Mouse (Mus musculus) left cerebral cortex, adult 18-20 months (tissue): ENCODE measurements around the gene Anks1b. TPM values are rescaled to one million over a fixed set of nuclear protein-coding genes. Genes with fewer than 3 reads are reported as not detected.
A peak's percentile ranks its signal among the peaks of the same experiment; 100 is the strongest.

Source experiments
- DNase-seq, 2 experiments: peaks; one replicate each; pipeline ENCODE4 v3.0.0; 2021 to 2022; ENCODE audit warnings: low spot score in 2 of 2, mixed read lengths in 1 of 2
- total RNA-seq, 2 experiments: library from RNA; stranded (reverse); gene quantifications; 2 replicates each; pipeline ENCODE4 v1.2.3; 2021

Anks1b gene
- total RNA-seq, 2 experiments from 2014 or later, result 437 to 438 TPM

GRCm38 (mm10) chr10:90719996-90720395 lies 846.7 kb downstream of the Anks1b start:
- DNase-seq, result no peak

GRCm38 (mm10) chr10:90723071-90723494 lies 849.8 kb downstream of the Anks1b start:
- peak; percentile 59 to 70 for DNase-seq

GRCm38 (mm10) chr10:90723941-90724341 lies 850.6 kb downstream of the Anks1b start:
- peak; percentile 39 to 72 for DNase-seq

- DNase-seq, result no peak
Observed at GRCm38 (mm10) chr10:90724931-90725330, 851.6 kb downstream of the Anks1b start.

GRCm38 (mm10) chr10:90728401-90729358 lies 855.4 kb downstream of the Anks1b start:
- DNase-seq, result peak; percentile 80 to 82

- no peak for DNase-seq
Observed at GRCm38 (mm10) chr10:90729527-90729926, 856.2 kb downstream of the Anks1b start.

GRCm38 (mm10) chr10:90732823-90733222 lies 859.5 kb downstream of the Anks1b start:
- DNase-seq, result no peak

- DNase-seq, result peak in 1 of 2 experiments; percentile 65
Observed at GRCm38 (mm10) chr10:90733632-90734031, 860.3 kb downstream of the Anks1b start.

- DNase-seq, result no peak
Observed at GRCm38 (mm10) chr10:90738475-90738874, 865.2 kb downstream of the Anks1b start.

- no peak for DNase-seq
Observed at GRCm38 (mm10) chr10:90740956-90741355, 867.6 kb downstream of the Anks1b start.

GRCm38 (mm10) chr10:90751889-90752288 lies 878.6 kb downstream of the Anks1b start:
- DNase-seq, result no peak

- peak; percentile 66 to 78 for DNase-seq
Observed at GRCm38 (mm10) chr10:90753106-90753505, 879.8 kb downstream of the Anks1b start.

GRCm38 (mm10) chr10:90757773-90758172 lies 884.5 kb downstream of the Anks1b start:
- no peak for DNase-seq

- no peak for DNase-seq
Observed at GRCm38 (mm10) chr10:90759929-90760328, 886.6 kb downstream of the Anks1b start.

GRCm38 (mm10) chr10:90766261-90766660 lies 893.0 kb downstream of the Anks1b start:
- no peak for DNase-seq

GRCm38 (mm10) chr10:90770403-90770955 lies 897.2 kb downstream of the Anks1b start:
- DNase-seq, result no peak

- DNase-seq, result no peak
Observed at GRCm38 (mm10) chr10:90771046-90771445, 897.7 kb downstream of the Anks1b start.

GRCm38 (mm10) chr10:90771471-90772226 lies 898.3 kb downstream of the Anks1b start:
- no peak for DNase-seq

- peak in 1 of 2 experiments; percentile 12 for DNase-seq
Observed at GRCm38 (mm10) chr10:90779561-90780400, 906.5 kb downstream of the Anks1b start.

- no peak for DNase-seq
Observed at GRCm38 (mm10) chr10:90784981-90785650, 911.8 kb downstream of the Anks1b start.
